Mouse (Mus musculus) left cerebral cortex, adult 2 months (tissue): ENCODE measurements around the gene Hacd3. TPM values are rescaled to one million over a fixed set of nuclear protein-coding genes. Genes with fewer than 3 reads are reported as not detected.
"Not testable (repeated sequence)": the region's sequence is repeated elsewhere in the genome, so short reads cannot be mapped to it uniquely, and the experiment has no call there.

Experiments
- DNase-seq, 2 experiments: peaks; one replicate each; pipeline ENCODE4 v3.0.0; 2021 to 2022; ENCODE audit warnings: low spot score in 2 of 2, mixed read lengths in 1 of 2; ENCODE audit errors: extremely low spot score in 1 of 2
- H3K27ac ChIP-seq: fragments of 200-600 bp; 2 replicates; pipeline ENCODE4 v1.8.1; 2022
- H3K4me3 ChIP-seq: fragments of 200-600 bp; 2 replicates; pipeline ENCODE4 v1.8.1; 2022
- CTCF ChIP-seq: fragments of 200-600 bp; IDR thresholded peaks from 2 replicates; pipeline ENCODE4 v1.8.1; 2022; ENCODE audit warnings: antibody characterized with exemption, mild to moderate bottlenecking, moderate library complexity
- intact Hi-C: fragments of 180-260 bp; cut with DNase I; formaldehyde crosslinking; loops from one replicate; pipeline ENCODE4 v1.15.1; 2025
- total RNA-seq, 2 experiments: library from RNA; stranded (reverse); gene quantifications; 2 replicates each; pipeline ENCODE4 v1.2.3; 2021

Gene Hacd3
- total RNA-seq, 2 experiments from 2014 or later = 148 to 158 TPM

- peak; percentile 10 for TF ChIP-seq CTCF
- intact Hi-C loops = loop anchor here (5.0 kb wide), 1 partner anchor 91 kb away; no protein-coding TSS in a partner anchor
Observed at GRCm38 (mm10) chr9:65031355-65031754, 9.9 kb upstream of the Hacd3 start.

DNA sequence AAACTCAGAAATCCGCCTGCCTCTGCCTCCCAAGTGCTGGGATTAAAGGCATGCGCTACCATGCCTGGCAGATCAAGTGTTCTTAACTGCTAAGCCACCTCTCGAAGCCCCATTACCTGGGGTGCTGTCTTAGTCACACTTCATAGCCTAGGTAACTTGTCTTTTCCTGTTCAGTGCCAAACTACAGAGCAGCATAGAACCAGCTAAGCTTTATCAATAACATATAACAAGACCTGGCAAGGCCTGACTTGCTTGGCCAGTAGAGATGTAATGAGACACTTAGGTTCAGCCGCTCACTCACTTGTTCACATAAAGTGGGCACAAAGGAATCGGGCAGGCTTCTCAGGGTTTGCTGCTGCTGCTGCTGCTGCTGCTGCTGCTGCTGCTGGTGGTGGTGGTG, 6.8 kb upstream of the Hacd3 start:
- Histone ChIP-seq H3K4me3 (no peak overlapping the region), H3K27ac (no peak overlapping the region)
- TF ChIP-seq CTCF = no peak
- intact Hi-C loops = no loop called here
- DNase-seq = no peak

More at GRCm38 (mm10) chr9:65031355-65031754, 9.9 kb upstream of the Hacd3 start:
- DNase-seq, H3K4me3 ChIP-seq, H3K27ac ChIP-seq: not testable (repeated sequence)

GRCm38 (mm10) chr9:65027241-65027640, 5.7 kb upstream of the Hacd3 start:
- no peak for DNase-seq
- no peak overlapping the region for H3K27ac ChIP-seq
- intact Hi-C loops = no loop called here
- TF ChIP-seq CTCF = no peak
- H3K4me3 ChIP-seq = no peak overlapping the region

DNA sequence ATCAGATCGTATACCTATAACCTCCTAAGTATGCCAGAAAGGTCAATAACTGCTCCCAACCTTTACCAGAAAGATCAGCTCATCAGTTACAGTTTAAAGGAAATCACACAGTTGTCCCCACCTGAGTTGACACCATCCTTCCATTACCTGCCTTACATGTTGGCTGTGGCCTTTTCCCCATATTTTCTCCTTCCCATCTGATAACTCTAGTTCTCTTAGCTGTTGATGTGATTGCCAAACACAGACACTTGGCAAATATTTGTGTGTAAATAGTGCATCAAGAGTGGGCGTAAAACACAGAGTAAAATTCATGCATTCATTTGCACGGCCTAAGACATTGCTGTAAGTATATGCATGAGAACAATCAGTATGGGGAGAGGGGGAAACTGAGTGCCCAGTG, 2.0 kb upstream of the Hacd3 start:
- intact Hi-C loops = no loop called here
- no peak overlapping the region for H3K27ac ChIP-seq
- TF ChIP-seq CTCF = no peak
- DNase-seq = no peak
- H3K4me3 ChIP-seq = no peak overlapping the region

DNA sequence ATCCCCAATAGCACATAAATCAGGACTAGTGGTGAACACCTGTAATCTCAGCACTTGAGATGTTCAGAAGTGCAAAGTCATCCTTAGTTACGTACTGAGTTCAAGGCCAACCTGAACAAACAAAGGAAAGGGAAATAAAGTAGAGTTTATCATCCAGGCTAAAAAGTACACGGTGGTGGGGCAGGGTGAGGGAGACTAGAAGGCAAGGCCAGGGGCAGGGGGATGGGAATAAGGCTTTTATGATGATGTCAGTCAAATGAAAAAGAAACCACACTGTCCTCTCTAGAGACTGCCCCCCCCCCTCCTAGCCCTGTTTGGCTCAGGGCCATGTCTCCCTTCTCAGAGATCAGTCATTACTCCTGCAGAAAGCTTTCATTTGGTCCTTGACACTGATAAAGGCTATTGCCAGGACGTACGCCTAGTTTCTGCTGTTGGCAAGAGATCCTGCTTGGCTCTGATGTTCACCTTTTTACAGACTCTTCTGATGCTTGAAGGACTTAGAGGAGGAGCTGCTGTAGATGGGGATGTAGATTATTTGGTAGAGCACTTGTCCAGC, 1.2 kb upstream of the Hacd3 start:
- Histone ChIP-seq H3K4me3 (no peak overlapping the region), H3K27ac (peak overlapping the region; percentile 97; the same call in 1 of the 2 replicates)
- TF ChIP-seq CTCF = no peak
- no peak for DNase-seq
- intact Hi-C loops = no loop called here

DNA sequence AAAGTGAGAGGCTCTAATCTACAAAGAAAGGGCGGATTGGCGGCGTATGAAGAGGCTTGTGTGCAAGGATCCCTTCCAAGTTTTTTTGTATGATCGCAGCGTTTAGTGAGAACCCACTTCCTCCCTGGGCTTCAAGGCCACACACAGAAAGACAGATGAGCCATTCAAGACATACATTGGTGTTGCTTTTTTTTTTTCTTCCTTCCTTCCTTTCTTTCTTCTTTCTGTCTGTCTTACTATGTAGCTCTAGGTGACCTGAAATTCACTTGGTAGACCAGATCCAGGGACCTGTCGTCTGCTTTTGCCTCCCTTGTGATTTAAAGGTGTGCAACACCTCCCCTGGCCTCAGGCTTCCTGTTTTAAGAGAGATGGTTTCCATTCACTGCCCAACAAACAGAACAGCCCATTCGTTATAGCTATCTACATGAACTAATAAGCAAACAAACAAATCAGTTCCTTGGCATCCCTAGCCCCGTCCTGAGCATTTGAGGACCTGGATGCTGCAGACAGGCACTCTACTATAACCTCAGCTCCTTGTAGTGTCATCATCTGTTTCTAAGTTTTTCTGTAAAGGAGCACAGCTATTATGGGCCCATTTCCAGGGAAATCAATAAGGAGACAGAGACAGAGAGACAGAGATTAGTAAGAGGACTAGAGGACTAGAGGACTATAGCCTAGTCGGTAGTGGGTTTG, 540 bp upstream of the Hacd3 start:
- H3K27ac ChIP-seq = peak overlapping the region; percentile 97
- H3K4me3 ChIP-seq = peak overlapping the region; percentile 88
- DNase-seq = no peak
- intact Hi-C loops = no loop called here
- no peak for TF ChIP-seq CTCF

GRCm38 (mm10) chr9:65020128-65020527, 1.4 kb downstream of the Hacd3 start:
- DNase-seq = no peak
- no peak for TF ChIP-seq CTCF
- peak overlapping the region; percentile 28; the same call in 1 of the 2 replicates for H3K27ac ChIP-seq
- H3K4me3 ChIP-seq = peak overlapping the region; percentile 88
- intact Hi-C loops = no loop called here

- H3K4me3 ChIP-seq = no peak overlapping the region
- intact Hi-C loops = no loop called here
- DNase-seq = no peak
- no peak for TF ChIP-seq CTCF
- no peak overlapping the region for H3K27ac ChIP-seq
Observed at GRCm38 (mm10) chr9:65019146-65019545, 2.3 kb downstream of the Hacd3 start.

DNA sequence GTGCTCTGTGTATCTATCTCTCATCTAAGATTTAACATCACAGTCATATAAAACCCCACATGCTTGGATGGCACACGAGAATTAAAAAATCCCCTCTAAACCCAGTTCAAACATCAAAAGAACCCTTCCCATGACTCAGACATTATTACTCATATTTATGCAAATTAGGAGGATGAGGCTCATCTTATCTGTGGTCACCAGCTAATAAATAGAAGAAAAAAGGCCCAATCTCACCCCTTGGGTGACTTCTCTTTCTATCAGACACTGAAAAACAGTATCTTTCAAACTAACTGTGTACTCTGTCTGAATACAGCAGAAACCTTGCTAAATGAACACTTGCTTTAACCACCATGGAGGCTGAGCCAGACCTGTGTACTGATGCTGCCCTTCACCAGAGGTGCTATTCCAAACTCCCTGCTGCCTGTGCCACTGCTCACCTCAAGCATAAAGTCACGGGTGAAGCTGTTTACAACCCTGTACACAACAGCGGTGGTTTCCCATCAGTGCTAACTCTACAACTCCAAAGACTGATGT, 2.8 kb downstream of the Hacd3 start:
- Histone ChIP-seq H3K27ac (no peak overlapping the region), H3K4me3 (no peak overlapping the region)
- TF ChIP-seq CTCF = no peak
- intact Hi-C loops = no loop called here
- no peak for DNase-seq

DNA sequence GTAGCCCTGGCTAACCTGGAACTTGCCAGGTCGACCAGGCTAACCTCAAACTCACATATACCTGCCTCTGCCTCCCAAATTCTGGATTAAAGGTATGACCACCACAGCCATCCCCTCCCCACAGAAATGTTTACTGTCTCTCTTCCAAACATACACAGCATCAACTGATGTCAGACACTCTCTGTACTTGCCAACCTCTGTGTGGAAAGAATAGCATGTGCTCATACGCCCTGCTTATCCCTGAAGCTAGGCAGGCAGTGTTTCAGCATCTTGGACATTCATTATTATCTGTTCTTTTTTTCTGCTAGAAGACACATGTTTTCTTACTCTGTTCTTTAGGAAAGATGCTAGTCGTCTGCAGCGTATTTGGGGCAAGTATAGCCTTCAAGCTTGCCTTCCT, 3.6 kb downstream of the Hacd3 start:
- Histone ChIP-seq H3K4me3 (no peak overlapping the region), H3K27ac (peak overlapping the region; percentile 12; the same call in 1 of the 2 replicates)
- DNase-seq = no peak
- intact Hi-C loops = no loop called here
- TF ChIP-seq CTCF = no peak

- DNase-seq = no peak
- Histone ChIP-seq H3K4me3 (no peak overlapping the region), H3K27ac (peak overlapping the region; percentile 67)
- TF ChIP-seq CTCF = no peak
- intact Hi-C loops = no loop called here
Observed at GRCm38 (mm10) chr9:65016978-65017827, 4.3 kb downstream of the Hacd3 start.
